Mouse (Mus musculus) CH12.LX (cell line): ENCODE measurements around the gene Eif2ak2. TPM values are rescaled to one million over a fixed set of nuclear protein-coding genes. Genes with fewer than 3 reads are reported as not detected.

ENCODE experiments used
- DNase-seq: peaks from one replicate; pipeline ENCODE4 v3.0.0-alpha.2; 2013; ENCODE audit errors: extremely low read depth
- H3K27ac ChIP-seq: 2 replicates; pipeline ENCODE4 v1.5.1; 2012; ENCODE audit warnings: low read depth, mild to moderate bottlenecking, control low read depth, moderate library complexity; ENCODE audit not compliant: insufficient read depth
- H3K27me3 ChIP-seq: replicated peaks from 2 replicates; pipeline ENCODE3; 2012; ENCODE audit warnings: inconsistent platforms
- H3K36me3 ChIP-seq, 2 experiments: replicated peaks in 1 of 2; 2 replicates each; pipeline versions ENCODE3 to v1.6.1; 2012; ENCODE audit warnings: inconsistent platforms in 1 of 2, low read length in 1 of 2, mild to moderate bottlenecking in 1 of 2, mixed read lengths in 1 of 2, moderate library complexity in 1 of 2; ENCODE audit not compliant: control insufficient read depth in 1 of 2, insufficient read depth in 1 of 2
- H3K4me1 ChIP-seq, 2 experiments: 2 replicates each; pipeline ENCODE4 v1.6.1; 2012; ENCODE audit warnings: inconsistent platforms in 1 of 2, moderate library complexity in 1 of 2; ENCODE audit not compliant: insufficient read depth in 2 of 2, control insufficient read depth in 1 of 2
- H3K4me2 ChIP-seq: 2 replicates; pipeline ENCODE4 v1.6.1; 2012; ENCODE audit warnings: low read depth, mild to moderate bottlenecking, control low read depth; ENCODE audit not compliant: poor library complexity, insufficient read depth, severe bottlenecking
- H3K4me3 ChIP-seq, 3 experiments: fragments of 150-350 bp in 1 of 3; sonication (generic) in 1 of 3; replicated peaks in 1 of 3; 2 replicates each; pipeline versions ENCODE3 to v1.5.1; 2011 to 2012; ENCODE audit warnings: low read depth in 2 of 3, low read length in 2 of 3, mild to moderate bottlenecking in 2 of 3, moderate library complexity in 2 of 3, control low read depth in 1 of 3, improper control_type of control experiment in 1 of 3, inconsistent platforms in 1 of 3, mixed read lengths in 1 of 3; ENCODE audit not compliant: poor library complexity in 1 of 3
- H3K79me2 ChIP-seq: replicated peaks from 2 replicates; pipeline ENCODE4 v1.6.1; 2012; ENCODE audit warnings: mild to moderate bottlenecking, moderate library complexity; ENCODE audit not compliant: control insufficient read depth, poor library complexity, insufficient read depth, severe bottlenecking; ENCODE audit errors: extremely low read depth
- H3K9ac ChIP-seq: 2 replicates; pipeline ENCODE4 v1.6.1; 2012; ENCODE audit warnings: low read depth, mild to moderate bottlenecking, control low read depth, moderate library complexity; ENCODE audit not compliant: insufficient read depth
- H3K9me3 ChIP-seq: replicated peaks from 2 replicates; pipeline ENCODE3; 2012; ENCODE audit warnings: low read length, inconsistent platforms, mixed read lengths
- BHLHE40 ChIP-seq: IDR thresholded peaks from 2 replicates; pipeline ENCODE4 v1.6.1; 2011; ENCODE audit warnings: mild to moderate bottlenecking, low read depth, low read length, improper control_type of control experiment
- CHD2 ChIP-seq: IDR thresholded peaks from 2 replicates; pipeline ENCODE4 v1.6.1; 2011; ENCODE audit warnings: low read length, improper control_type of control experiment
- E2F4 ChIP-seq: IDR thresholded peaks from 2 replicates; pipeline ENCODE4 v1.6.1; 2011; ENCODE audit warnings: low read depth, low read length, improper control_type of control experiment; ENCODE audit not compliant: insufficient replicate concordance
- ELF1 ChIP-seq: IDR thresholded peaks from 2 replicates; pipeline ENCODE4 v1.6.1; 2014; ENCODE audit warnings: low read depth, mild to moderate bottlenecking, inconsistent platforms, low read length, improper control_type of control experiment
- EP300 ChIP-seq: IDR thresholded peaks from 2 replicates; pipeline ENCODE4 v1.6.1; 2011; ENCODE audit warnings: low read length, improper control_type of control experiment
- ETS1 ChIP-seq: conservative IDR thresholded peaks from 2 replicates; pipeline ENCODE4 v1.6.1; 2012; ENCODE audit warnings: low read depth, mild to moderate bottlenecking, inconsistent platforms, low read length, improper control_type of control experiment, moderate library complexity
- JUND ChIP-seq: conservative IDR thresholded peaks from 2 replicates; pipeline ENCODE4 v1.6.1; 2011; ENCODE audit warnings: low read depth, low read length, improper control_type of control experiment
- MAZ ChIP-seq: IDR thresholded peaks from 2 replicates; pipeline ENCODE4 v1.6.1; 2012; ENCODE audit warnings: low read depth, mild to moderate bottlenecking, inconsistent platforms, low read length, improper control_type of control experiment, moderate library complexity
- MEF2A ChIP-seq: IDR thresholded peaks from 2 replicates; pipeline ENCODE4 v1.6.1; 2014; ENCODE audit warnings: low read depth, mild to moderate bottlenecking, inconsistent platforms, low read length, improper control_type of control experiment, borderline replicate concordance
- NELFE ChIP-seq: IDR thresholded peaks from 2 replicates; pipeline ENCODE4 v1.6.1; 2011; ENCODE audit warnings: low read depth, low read length, improper control_type of control experiment
- PAX5 ChIP-seq: IDR thresholded peaks from 2 replicates; pipeline ENCODE4 v1.6.1; 2012; ENCODE audit warnings: low read length, inconsistent platforms, mixed read lengths
- RAD21 ChIP-seq: IDR thresholded peaks from 2 replicates; pipeline ENCODE4 v1.6.1; 2011; ENCODE audit warnings: low read depth, mild to moderate bottlenecking, low read length, improper control_type of control experiment, moderate library complexity
- RCOR1 ChIP-seq: conservative IDR thresholded peaks from 2 replicates; pipeline ENCODE4 v1.6.1; 2012; ENCODE audit warnings: low read depth, mild to moderate bottlenecking, inconsistent platforms, low read length, improper control_type of control experiment
- TCF12 ChIP-seq: IDR thresholded peaks from 2 replicates; pipeline ENCODE4 v1.6.1; 2014; ENCODE audit warnings: low read depth, mild to moderate bottlenecking, inconsistent platforms, low read length, improper control_type of control experiment
- ZMIZ1 ChIP-seq: IDR thresholded peaks from 2 replicates; pipeline ENCODE4 v1.6.1; 2012; ENCODE audit warnings: low read depth, mild to moderate bottlenecking, inconsistent platforms, low read length, improper control_type of control experiment
- ZNF384 ChIP-seq: IDR thresholded peaks from 2 replicates; pipeline ENCODE4 v1.6.1; 2012; ENCODE audit warnings: low read depth, low read length, improper control_type of control experiment, inconsistent platforms
- dilution Hi-C: fragments of 300-500 bp; cut with MboI; formaldehyde crosslinking; loops from 2 replicates; pipeline ENCODE4 v1.14.3; 2020; ENCODE audit warnings: low sequenced_read_pairs; ENCODE audit not compliant: extremely low pct_unique_long_range_greater_than_20kb, extremely low pct_ligation_motif_present
- in situ Hi-C: fragments of 300-500 bp; cut with MboI; formaldehyde crosslinking; loops from 3 replicates; pipeline ENCODE4 v1.14.3; 2019; ENCODE audit warnings: low sequenced_read_pairs, low pct_ligation_motif_present, low pct_unique_long_range_greater_than_20kb, mixed read lengths
- polyA plus RNA-seq: library from polyadenylated mRNA; unstranded; fragments of >175 nt; gene quantifications from 2 replicates; pipeline ENCODE4 v1.2.1, GENCODE M21; 2012; ENCODE audit warnings: low read depth; ENCODE audit not compliant: insufficient read length
- total RNA-seq, 2 experiments: library from RNA; depleted of rRNA; stranded (reverse); fragments of 300-350 nt in 1 of 2; fragments of >200 nt in 1 of 2; gene quantifications; 2 replicates each; pipeline ENCODE4 v1.2.3; 2012 to 2014

The Eif2ak2 gene
- total and polyA plus RNA-seq, 3 experiments = 9.8 to 25.0 (median 13.6) TPM

DNA sequence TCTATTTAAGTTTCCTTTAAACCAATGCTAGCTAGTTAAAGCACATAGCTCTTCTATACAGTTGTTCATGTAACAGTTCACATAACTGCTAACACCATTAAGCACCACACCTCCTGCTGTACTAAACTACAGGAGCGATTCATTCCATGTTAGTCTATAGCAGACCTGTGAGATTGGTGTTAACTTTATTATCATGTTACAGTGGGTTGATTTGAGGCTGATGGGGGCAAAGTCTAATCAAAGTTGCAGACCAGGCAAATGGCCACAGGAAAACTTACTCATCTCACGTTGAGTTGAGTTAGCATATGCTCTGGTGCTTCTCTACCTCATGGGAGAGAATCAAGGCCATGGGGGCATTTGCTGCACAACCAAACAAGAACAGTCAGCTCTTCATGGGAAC is 27.0 kb upstream of the Eif2ak2 start:
- in situ Hi-C loops = no loop called here
- Histone ChIP-seq H3K36me3 (no peaks in the 10 kb centered on the region), H3K9ac (no peak overlapping the region), H3K79me2 (no peaks in the 10 kb centered on the region), H3K9me3 (no peaks in the 10 kb centered on the region), H3K27me3 (peaks cover 2% of the 10 kb centered on the region), H3K4me1 (peaks cover 0 to 2% of the 10 kb centered on the region in 2 experiments; a peak in 1 of 4 replicates), H3K4me3 (no peak overlapping the region), H3K4me2 (no peak overlapping the region), H3K27ac (no peak overlapping the region)
- dilution Hi-C loops = no loop called here
- no peak for DNase-seq
- no peak for TF ChIP-seq ETS1
- no peak for TF ChIP-seq CHD2
- no peak for TF ChIP-seq NELFE
- TF ChIP-seq MAZ = no peak
- TF ChIP-seq JUND = no peak
- no peak for TF ChIP-seq EP300
- TF ChIP-seq BHLHE40 = no peak
- no peak for TF ChIP-seq ZNF384
- no peak for TF ChIP-seq RCOR1
- no peak for TF ChIP-seq E2F4
- TF ChIP-seq PAX5 = no peak
- TF ChIP-seq ELF1 = no peak
- no peak for TF ChIP-seq ZMIZ1
- TF ChIP-seq MEF2A = no peak
- no peak for TF ChIP-seq TCF12
- no peak for TF ChIP-seq RAD21

DNA sequence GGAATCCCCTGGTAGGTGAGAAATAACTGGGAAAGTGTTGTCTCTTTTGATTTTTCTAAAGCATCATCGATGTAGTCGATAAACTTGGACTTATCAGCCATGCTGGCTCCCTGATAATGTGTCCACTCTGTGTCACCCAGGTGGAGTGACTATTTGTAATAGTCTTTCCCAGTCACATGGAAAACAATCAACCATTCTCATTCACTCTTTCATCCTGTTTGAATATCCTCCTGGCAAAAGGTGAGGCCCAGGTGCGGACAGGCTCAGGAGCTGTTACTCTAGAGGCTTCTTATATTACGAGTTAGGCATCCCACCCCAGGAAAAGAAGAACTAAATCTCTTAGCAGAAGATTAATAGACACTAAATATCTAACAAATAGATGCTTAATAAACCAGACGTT is 24.5 kb upstream of the Eif2ak2 start, which contains the start of gene Sult6b1:
TSS of gene Sult6b1 (minus strand) at position 101 of the 400 bp plus-strand sequence.
- Histone ChIP-seq H3K4me2 (no peak within 1 kb of the TSS), H3K4me3 (no peak within 1 kb of the TSS), H3K79me2 (no peaks in the 10 kb centered on the region), H3K4me1 (peaks cover 0 to 5% of the 10 kb centered on the region in 2 experiments; a peak in 1 of 4 replicates), H3K27ac (no peak within 1 kb of the TSS), H3K9ac (no peak within 1 kb of the TSS), H3K36me3 (no peaks in the 10 kb centered on the region), H3K9me3 (no peaks in the 10 kb centered on the region), H3K27me3 (peaks cover 2% of the 10 kb centered on the region)
- no peak for DNase-seq
- dilution Hi-C loops (no loop called here), in situ Hi-C loops (no loop called here)
- no peak for TF ChIP-seq PAX5
